Mouse (Mus musculus) kidney, embryonic 15.5 days (tissue): Measurements from ENCODE around the gene Wbp1. TPM values are rescaled to one million over a fixed set of nuclear protein-coding genes. Genes with fewer than 3 reads are reported as not detected.

Source experiments
- ATAC-seq: fragments of 200-750 bp; cut with Nextera tagmentation; replicated peaks from 2 replicates; pipeline ENCODE4 v1.8.0; 2017; ENCODE audit warnings: moderate TSS enrichment; ENCODE audit not compliant: low FRiP score
- H3K27ac ChIP-seq: fragments of 300-500 bp; sonication (generic); 2 replicates; pipeline ENCODE4 v1.5.1; 2015; ENCODE audit warnings: mild to moderate bottlenecking, inconsistent platforms
- H3K27me3 ChIP-seq: fragments of 300-500 bp; sonication (generic); 2 replicates; pipeline ENCODE4 v1.6.1; 2015; ENCODE audit warnings: inconsistent platforms
- H3K36me3 ChIP-seq: fragments of 300-500 bp; sonication (generic); 2 replicates; pipeline ENCODE4 v1.6.1; 2015; ENCODE audit warnings: inconsistent platforms
- H3K4me1 ChIP-seq: fragments of 300-500 bp; sonication (generic); 2 replicates; pipeline ENCODE4 v1.6.1; 2015; ENCODE audit warnings: inconsistent platforms
- H3K4me2 ChIP-seq: fragments of 300-500 bp; sonication (generic); 2 replicates; pipeline ENCODE4 v1.6.1; 2015; ENCODE audit warnings: moderate library complexity, mild to moderate bottlenecking, inconsistent platforms
- H3K4me3 ChIP-seq: fragments of 300-500 bp; sonication (generic); replicated peaks from 2 replicates; pipeline ENCODE4 v1.5.1; 2015; ENCODE audit warnings: mild to moderate bottlenecking, inconsistent platforms
- H3K9ac ChIP-seq: fragments of 300-500 bp; sonication (generic); 2 replicates; pipeline ENCODE4 v1.6.1; 2015; ENCODE audit warnings: mild to moderate bottlenecking, inconsistent platforms
- H3K9me3 ChIP-seq: fragments of 300-500 bp; sonication (generic); replicated peaks from 2 replicates; pipeline ENCODE4 v1.6.1; 2016; ENCODE audit warnings: inconsistent platforms
- WGBS: fragments of 180-500 bp; shearing (Covaris S2); methylation state at CpG from one replicate; pipeline ENCODE4 v1.1.7; 2015; ENCODE audit warnings: mixed read lengths; 5-methylcytosine and 5-hydroxymethylcytosine counted together
- polyA plus RNA-seq: library from polyadenylated mRNA; unstranded; fragments of >200 nt; fragmentation: Nextera tagmentation; extraction: Ambion mirVana; gene quantifications from 2 replicates; pipeline ENCODE4 v1.2.1, GENCODE M21; 2015

The Wbp1 gene
- polyA plus RNA-seq, 1 experiment from 2014 or later = 144 TPM

- Histone ChIP-seq H3K4me3 (peak overlapping the region; percentile 82), H3K4me1 (peaks cover 59% of the 10 kb centered on the region), H3K27ac (peak overlapping the region; percentile 97), H3K9me3 (no peaks in the 10 kb centered on the region), H3K4me2 (peak overlapping the region; percentile 97), H3K27me3 (no peaks in the 10 kb centered on the region), H3K9ac (no peak overlapping the region), H3K36me3 (peaks cover 19% of the 10 kb centered on the region)
- ATAC-seq = no peak
- 70% methylated on average over 5 of the region's 5 CpGs for WGBS
These were observed 1.6 kb upstream of the Wbp1 start for GRCm38 (mm10) chr6:83122961-83123360.

DNA sequence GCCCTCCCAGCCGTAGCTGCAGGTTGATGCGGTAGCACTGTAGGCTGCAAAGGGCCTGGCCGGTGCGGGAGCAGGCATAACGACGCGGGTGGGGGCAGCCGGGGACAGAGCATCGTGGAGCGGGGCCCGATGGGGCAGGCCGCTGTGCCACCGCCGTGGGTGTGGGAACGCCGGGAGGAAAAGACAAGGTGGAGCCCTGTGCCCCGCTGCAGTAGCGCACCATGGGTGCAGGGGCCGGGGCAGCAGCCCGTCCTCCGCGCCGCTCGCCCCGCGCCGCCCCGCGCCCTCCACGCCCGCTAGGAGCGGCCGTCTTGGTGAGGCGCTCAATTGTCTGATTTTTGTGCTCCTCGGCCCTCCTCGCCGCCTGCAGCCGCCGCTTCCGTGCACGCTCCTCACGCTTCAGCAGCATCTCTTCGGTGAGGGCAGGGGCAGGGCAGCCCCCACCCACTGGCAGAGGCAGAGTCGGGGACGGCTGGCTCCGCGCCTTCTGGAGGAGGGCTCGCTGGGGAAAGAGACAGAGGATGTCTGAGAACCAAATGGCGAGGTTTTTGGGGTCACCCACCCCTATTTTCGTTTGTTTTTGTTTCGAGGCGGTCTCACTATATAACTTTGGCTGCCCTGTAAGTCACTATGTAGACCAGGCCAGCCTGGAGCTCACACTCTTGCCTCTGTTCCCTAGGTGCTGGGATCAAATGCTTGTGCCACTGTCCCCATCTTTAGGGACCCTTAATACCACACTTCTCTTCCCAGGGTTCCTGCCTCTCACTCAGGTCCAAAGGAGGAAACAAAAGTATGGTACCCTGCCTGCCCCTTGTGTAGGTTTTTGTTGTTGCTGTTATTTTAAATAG is 728 bp upstream of the Wbp1 start:
- H3K9ac ChIP-seq = peak overlapping the region; percentile 80
- peak overlapping the region; percentile 82 for H3K4me3 ChIP-seq
- ATAC-seq = no peak; the same call in 1 of the 2 replicates
- H3K9me3 ChIP-seq = no peaks in the 10 kb centered on the region
- peaks cover 68% of the 10 kb centered on the region for H3K4me1 ChIP-seq
- H3K27ac ChIP-seq = peak overlapping the region; percentile 97
- peak overlapping the region; percentile 97 for H3K4me2 ChIP-seq
- peaks cover 28% of the 10 kb centered on the region for H3K36me3 ChIP-seq
- 1% methylated on average over 39 of the region's 52 CpGs for WGBS
- H3K27me3 ChIP-seq = no peaks in the 10 kb centered on the region

GRCm38 (mm10) chr6:83119734-83120051 is 1.7 kb downstream of the Wbp1 start:
- peaks cover 80% of the 10 kb centered on the region for H3K4me1 ChIP-seq
- H3K27ac ChIP-seq = peak overlapping the region; percentile 63
- peak overlapping the region; percentile 81 for H3K9ac ChIP-seq
- peaks cover 32% of the 10 kb centered on the region for H3K36me3 ChIP-seq
- H3K27me3 ChIP-seq = no peaks in the 10 kb centered on the region
- ATAC-seq = no peak
- H3K9me3 ChIP-seq = no peaks in the 10 kb centered on the region
- 71% methylated on average over 7 of the region's 7 CpGs for WGBS
- H3K4me2 ChIP-seq = peak overlapping the region; percentile 97
- H3K4me3 ChIP-seq = peak overlapping the region; percentile 82

GRCm38 (mm10) chr6:83118825-83119733 is 2.3 kb downstream of the Wbp1 start:
- H3K9me3 ChIP-seq = no peaks in the 10 kb centered on the region
- 75% methylated on average over 14 of the region's 14 CpGs for WGBS
- H3K27ac ChIP-seq = peak overlapping the region; percentile 63
- H3K4me3 ChIP-seq = peak overlapping the region; percentile 82
- ATAC-seq = no peak
- H3K27me3 ChIP-seq = no peaks in the 10 kb centered on the region
- H3K4me1 ChIP-seq = peaks cover 80% of the 10 kb centered on the region
- peak overlapping the region; percentile 81; the same call in 1 of the 2 replicates for H3K9ac ChIP-seq
- peak overlapping the region; percentile 97 for H3K4me2 ChIP-seq
- H3K36me3 ChIP-seq = peaks cover 32% of the 10 kb centered on the region

DNA sequence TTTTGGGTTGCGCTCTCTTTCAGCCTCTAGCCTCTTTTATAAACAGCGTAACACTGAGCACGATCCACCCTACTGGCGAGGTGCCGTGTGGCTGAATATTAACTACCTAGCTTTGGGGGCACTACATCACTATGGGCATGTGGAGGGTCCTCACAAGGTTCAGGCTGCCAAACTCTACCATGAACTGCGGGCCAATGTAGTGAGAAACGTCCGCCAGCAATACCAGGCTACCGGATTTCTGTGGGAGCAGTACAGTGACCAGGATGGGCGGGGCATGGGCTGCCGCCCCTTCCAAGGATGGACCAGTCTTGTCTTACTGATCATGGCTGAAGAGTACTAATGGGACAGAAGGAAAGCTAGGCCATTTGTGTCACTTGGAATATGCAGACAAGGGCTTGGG is 3.0 kb downstream of the Wbp1 start:
- Histone ChIP-seq H3K4me3 (no peak overlapping the region), H3K27me3 (no peaks in the 10 kb centered on the region), H3K9me3 (no peaks in the 10 kb centered on the region), H3K4me1 (peaks cover 73% of the 10 kb centered on the region), H3K4me2 (no peak overlapping the region), H3K9ac (no peak overlapping the region), H3K36me3 (peaks cover 32% of the 10 kb centered on the region), H3K27ac (peak overlapping the region; percentile 63)
- WGBS = 83% methylated on average over 11 of the region's 11 CpGs
- ATAC-seq = no peak

- no peak for ATAC-seq
- WGBS = 89% methylated on average over 13 of the region's 13 CpGs
These were observed 3.7 kb downstream of the Wbp1 start for GRCm38 (mm10) chr6:83117616-83118015.

GRCm38 (mm10) chr6:83117165-83117438 is 4.3 kb downstream of the Wbp1 start:
- Histone ChIP-seq H3K9me3 (no peaks in the 10 kb centered on the region), H3K4me2 (no peak overlapping the region), H3K27ac (0 out of 2 replicates have a peak overlapping the region, but pooled peaks have one; percentile 7), H3K4me1 (peaks cover 60% of the 10 kb centered on the region), H3K36me3 (peaks cover 32% of the 10 kb centered on the region), H3K4me3 (0 out of 2 replicates have a peak overlapping the region, but pooled peaks have one; percentile 92), H3K27me3 (no peaks in the 10 kb centered on the region), H3K9ac (0 out of 2 replicates have a peak overlapping the region, but pooled peaks have one; percentile 88)
- WGBS = 90% methylated on average over 4 of the region's 4 CpGs
- ATAC-seq = no peak

More at GRCm38 (mm10) chr6:83117616-83118015, 3.7 kb downstream of the Wbp1 start:
- no peaks in the 10 kb centered on the region for H3K9me3 ChIP-seq
- no peaks in the 10 kb centered on the region for H3K27me3 ChIP-seq
- H3K36me3 ChIP-seq = peaks cover 32% of the 10 kb centered on the region
- peak overlapping the region; percentile 34; the same call in 1 of the 2 replicates for H3K9ac ChIP-seq
- no peak overlapping the region for H3K4me3 ChIP-seq
- peaks cover 65% of the 10 kb centered on the region for H3K4me1 ChIP-seq
- no peak overlapping the region for H3K27ac ChIP-seq
- no peak overlapping the region for H3K4me2 ChIP-seq

DNA sequence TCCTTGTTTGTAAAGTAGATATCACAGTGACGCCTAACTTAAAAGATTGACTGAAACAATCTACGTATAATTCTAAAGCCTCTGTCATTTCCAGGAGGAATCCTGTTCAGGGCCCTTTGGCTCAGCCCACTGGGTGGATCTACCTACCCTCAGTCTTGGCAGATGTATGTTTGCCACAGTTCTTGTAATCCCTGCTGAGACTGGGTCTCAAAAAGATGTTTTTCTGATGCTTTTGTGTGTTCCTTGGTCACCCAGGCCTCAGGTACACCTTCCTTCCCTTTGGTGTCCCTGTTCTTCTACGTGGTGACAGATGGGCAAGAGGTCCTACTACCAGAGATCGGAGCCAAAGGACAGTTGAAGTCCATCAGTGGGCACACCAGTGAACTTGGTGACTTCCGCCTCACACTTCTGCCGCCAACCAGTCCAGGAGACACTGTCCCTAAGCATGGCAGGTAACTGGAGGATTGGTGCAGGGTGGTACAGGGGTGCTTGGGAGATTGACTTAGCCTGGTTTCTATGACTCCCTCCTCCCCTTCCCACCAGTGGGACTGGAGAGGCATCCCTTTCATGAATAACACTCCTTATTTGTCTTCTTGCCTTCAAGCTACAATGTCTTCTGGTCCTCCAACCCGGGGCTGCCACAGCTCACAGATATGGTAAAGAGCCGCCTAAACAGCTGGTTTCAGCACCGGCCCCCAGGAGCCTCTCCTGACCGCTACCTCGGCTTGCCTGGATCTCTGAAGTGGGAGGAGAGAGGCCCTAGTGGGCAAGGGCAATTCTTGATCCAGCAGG is 4.8 kb downstream of the Wbp1 start:
- 71% methylated on average over 11 of the region's 11 CpGs for WGBS
- Histone ChIP-seq H3K27me3 (no peaks in the 10 kb centered on the region), H3K4me1 (peaks cover 59% of the 10 kb centered on the region), H3K4me3 (peak overlapping the region; percentile 92), H3K36me3 (peaks cover 32% of the 10 kb centered on the region), H3K9ac (peak overlapping the region; percentile 88), H3K27ac (peak overlapping the region; percentile 90; the same call in 1 of the 2 replicates), H3K4me2 (peak overlapping the region; percentile 93), H3K9me3 (no peaks in the 10 kb centered on the region)
- ATAC-seq = no peak

DNA sequence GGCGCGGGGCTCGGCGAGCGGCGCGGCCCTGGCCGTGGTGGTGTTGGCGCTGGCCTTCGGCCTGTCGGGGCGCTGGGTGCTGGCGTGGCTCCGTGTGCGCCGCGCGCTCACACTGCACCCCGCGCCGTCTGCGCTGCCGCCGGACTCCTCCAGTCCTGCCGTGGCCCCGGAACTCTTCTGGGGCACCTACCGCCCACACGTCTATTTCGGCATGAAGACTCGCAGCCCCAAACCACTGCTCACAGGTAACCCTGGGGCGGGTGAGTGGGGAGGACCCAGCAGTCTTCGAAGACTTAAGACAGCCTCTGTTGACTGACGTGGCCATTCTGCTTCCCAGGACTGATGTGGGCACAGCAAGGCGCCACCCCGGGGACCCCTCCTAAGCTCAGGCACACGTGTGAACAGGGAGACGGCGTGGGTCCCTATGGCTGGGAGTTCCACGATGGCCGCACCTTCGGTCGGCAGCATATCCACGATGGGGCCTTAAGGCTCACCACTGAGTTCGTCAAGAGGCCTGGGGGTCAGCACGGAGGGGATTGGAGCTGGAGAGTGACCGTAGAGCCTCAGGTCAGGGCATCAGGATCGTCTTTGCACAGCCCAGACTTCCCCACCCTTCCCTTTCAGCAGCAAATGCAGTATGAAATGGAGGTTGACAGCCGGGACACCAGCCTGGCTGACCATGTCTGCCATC is 5.5 kb downstream of the Wbp1 start:
- Histone ChIP-seq H3K27me3 (no peaks in the 10 kb centered on the region), H3K9me3 (no peaks in the 10 kb centered on the region), H3K9ac (peak overlapping the region; percentile 88), H3K4me1 (peaks cover 59% of the 10 kb centered on the region), H3K4me3 (peak overlapping the region; percentile 92), H3K27ac (peak overlapping the region; percentile 90), H3K4me2 (peak overlapping the region; percentile 93), H3K36me3 (peaks cover 37% of the 10 kb centered on the region)
- 1% methylated on average over 33 of the region's 48 CpGs for WGBS
- ATAC-seq = peak; percentile 63

GRCm38 (mm10) chr6:83115011-83115671 is 6.2 kb downstream of the Wbp1 start, which contains the start of gene Mogs:
Gene Mogs, plus strand, starts transcription at chr6:83115496.
- H3K4me1 ChIP-seq = peaks cover 58% of the 10 kb centered on the region
- peak within 1 kb of the TSS; percentile 90 for H3K27ac ChIP-seq
- H3K4me3 ChIP-seq = peak within 1 kb of the TSS; percentile 92
- H3K36me3 ChIP-seq = peaks cover 42% of the 10 kb centered on the region
- H3K9me3 ChIP-seq = no peaks in the 10 kb centered on the region
- H3K27me3 ChIP-seq = no peaks in the 10 kb centered on the region
- peak within 1 kb of the TSS; percentile 93 for H3K4me2 ChIP-seq
- WGBS = 1% methylated on average over 58 of the region's 58 CpGs
- H3K9ac ChIP-seq = peak within 1 kb of the TSS; percentile 88
- peak; percentile 89 for ATAC-seq
